Mouse (Mus musculus): ENCODE measurements around the gene AC140267.1. TPM values are rescaled to one million over a fixed set of nuclear protein-coding genes. Genes with fewer than 3 reads are reported as not detected.
A peak's percentile ranks its signal among the peaks of the same experiment; 100 is the strongest.

The AC140267.1 gene
- total RNA-seq, 2 experiments from 2014 or later, result not detected

DNA sequence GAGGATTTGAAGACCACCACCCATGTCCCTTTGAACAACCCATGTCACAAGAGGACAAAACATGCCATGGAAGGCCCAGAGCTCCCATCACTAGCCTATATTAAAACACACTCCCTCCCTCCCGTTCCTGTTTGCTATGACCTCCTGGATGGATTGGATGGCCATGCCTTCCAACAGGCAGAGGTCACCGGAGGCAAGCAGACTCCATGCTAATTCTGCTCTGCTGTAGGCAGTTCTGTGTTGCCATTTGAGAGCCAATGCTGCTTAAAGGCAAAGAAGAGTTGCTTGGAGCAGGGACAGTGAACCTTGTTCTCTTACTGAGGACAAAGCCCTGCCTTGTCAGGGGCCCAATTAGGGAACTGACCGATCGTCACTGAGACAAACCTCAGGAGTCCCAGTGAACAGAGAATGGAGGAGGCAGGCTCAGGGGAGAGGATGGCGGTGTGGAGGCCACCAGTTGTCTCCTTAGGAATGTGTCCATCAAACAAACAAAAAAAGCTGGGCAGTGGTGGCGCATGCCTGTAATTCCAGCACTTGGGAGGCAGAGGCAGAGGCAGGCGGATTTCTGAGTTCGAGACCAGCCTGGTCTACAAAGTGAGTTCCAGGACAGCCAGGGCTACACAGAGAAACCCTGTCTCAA lies 23.9 kb downstream of the AC140267.1 start:
- ATAC-seq (replicated peaks; ENCODE audit: low FRiP score, poor library complexity, severe bottlenecking), result no peak

DNA sequence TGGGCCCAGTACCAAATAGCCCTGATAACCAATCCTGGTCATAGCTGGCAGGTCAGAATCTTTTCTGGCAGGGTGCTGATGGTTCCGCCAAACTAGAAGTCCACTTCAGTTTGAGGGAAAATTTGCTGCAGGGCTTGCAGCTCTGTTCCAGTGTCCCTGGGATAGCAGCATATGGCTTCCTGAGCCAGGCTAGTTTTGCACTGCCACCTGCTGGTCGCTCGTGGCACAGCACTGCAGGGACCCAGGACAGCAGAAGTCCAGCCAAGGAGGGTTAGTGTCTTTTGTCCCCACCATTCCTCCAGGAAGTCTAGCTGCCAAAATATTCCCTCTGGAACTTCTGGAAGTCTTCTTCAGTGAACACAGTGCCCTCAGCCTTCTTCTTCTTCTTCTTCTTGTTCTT lies 25.0 kb downstream of the AC140267.1 start:
- 0 out of 2 replicates have a peak, but pooled peaks have one; percentile 40 for ATAC-seq (replicated peaks; ENCODE audit: low FRiP score, poor library complexity, severe bottlenecking)

DNA sequence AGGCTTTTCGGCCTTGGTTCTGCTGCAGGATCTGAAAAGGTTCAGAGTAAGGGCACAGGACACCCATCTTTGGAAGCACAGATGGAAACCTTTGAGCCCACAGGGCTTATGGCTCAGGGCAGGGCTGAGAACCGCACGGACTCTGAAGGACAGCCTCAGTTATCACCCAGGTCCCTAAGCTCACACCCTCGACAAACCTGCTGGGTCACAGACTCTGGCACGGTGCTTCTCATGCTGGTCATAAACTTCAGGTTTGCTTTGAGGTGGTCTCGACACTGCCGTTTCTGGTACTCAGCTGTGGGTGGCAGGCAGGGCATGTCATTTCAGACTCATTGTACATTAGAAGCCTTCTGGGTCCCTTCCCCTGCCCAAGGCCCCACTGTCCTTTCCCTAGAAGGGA lies 25.5 kb downstream of the AC140267.1 start:
- no peak for ATAC-seq (replicated peaks; ENCODE audit: low FRiP score, poor library complexity, severe bottlenecking)

DNA sequence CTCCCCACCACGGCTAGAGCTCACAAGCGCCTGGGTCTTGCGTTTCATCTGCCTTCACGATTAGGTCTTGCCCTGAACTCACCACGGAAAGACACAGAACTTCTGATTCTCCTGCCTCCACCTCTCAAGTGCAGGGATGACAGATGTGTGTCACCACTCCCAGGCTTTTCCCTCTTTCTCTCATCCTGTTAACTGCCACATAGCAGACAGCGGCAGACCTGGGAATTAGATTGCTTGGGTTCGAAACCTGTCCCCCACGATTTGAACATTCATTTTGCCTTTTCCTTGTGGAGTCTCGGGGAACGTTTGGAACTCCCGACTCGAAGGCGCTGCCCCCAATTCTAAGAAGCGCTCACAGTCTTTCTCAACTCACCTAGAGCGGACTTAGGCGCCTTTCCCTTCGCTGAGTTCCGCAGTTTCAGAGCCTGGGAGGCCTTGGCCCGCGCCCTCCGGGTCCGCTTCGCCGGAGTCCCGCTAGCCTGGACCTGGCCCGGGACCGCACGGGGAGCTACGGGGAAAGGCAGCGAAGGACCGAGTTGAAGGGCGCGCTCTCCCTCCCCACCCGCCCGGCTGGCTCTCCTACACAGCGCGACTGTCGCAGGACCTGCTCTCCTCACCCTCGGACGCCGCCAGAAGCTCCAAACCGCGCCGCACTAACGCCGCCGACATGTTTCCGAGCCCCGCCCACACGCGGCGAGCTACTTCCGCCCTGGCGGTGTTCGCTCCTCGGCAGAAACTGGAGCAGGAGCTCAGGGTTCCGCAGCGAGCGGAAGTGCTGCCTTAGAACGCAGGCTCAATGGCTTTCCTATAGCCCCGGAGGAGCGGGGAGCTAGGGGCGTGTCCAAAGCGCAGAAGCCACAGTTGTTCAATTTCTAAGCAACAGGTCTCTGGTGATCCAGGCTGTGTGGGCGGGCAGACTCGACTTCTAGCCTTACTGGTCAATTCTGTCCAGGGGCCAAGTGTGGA lies 28.3 kb downstream of the AC140267.1 start, which contains the start of gene Rps19bp1:
Rps19bp1 (minus strand) TSS at position 706 of the 966 bp plus-strand sequence.
- peak; percentile 95 for ATAC-seq (replicated peaks; ENCODE audit: low FRiP score, poor library complexity, severe bottlenecking)

DNA sequence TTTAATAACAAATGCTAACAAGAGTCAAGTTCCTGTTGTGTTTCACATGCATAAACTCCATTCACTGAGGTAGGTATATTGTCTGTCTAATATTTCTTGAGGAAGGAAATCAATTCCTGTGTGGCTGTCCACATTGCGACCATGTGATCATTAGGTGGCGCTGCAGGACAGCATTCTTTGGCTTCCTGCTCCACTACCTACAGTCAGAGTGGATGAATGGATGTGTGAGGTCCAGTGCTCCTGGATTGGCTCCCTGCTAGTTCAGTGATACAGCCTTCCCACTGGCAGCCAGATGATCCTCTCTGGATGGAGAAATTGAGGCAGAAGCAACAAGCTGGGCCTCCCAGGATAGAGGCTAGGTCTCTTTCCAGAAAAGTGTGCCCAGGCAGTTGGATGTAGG lies 30.6 kb downstream of the AC140267.1 start:
- no peak for ATAC-seq (replicated peaks; ENCODE audit: low FRiP score, poor library complexity, severe bottlenecking)

DNA sequence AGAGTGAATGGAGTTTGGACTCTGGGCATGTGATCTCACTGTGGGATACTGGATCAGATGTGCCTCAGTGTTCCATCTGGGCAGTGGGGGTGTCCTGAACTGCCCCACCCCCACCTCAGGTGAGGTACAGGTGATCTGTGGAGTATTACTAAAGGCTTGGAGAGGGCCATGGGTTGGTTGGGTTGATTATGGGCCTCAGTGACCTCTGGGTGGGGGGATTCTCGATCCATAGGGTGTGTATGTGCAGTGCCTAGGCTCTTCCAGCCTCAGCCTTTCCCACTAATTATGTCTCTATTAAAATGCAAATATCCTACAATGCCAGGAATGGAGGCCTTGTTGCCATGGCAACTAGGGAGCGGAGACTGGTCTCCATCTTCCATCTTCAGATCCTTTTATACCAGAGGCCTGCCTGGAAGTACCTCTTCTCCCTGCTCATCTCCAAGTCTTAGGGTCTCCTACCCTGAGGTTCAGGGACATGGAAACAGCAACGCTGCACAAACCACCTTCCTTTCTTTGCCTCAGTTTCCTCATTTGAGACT lies 36.3 kb downstream of the AC140267.1 start:
- no peak for ATAC-seq (replicated peaks; ENCODE audit: low FRiP score, poor library complexity, severe bottlenecking)

DNA sequence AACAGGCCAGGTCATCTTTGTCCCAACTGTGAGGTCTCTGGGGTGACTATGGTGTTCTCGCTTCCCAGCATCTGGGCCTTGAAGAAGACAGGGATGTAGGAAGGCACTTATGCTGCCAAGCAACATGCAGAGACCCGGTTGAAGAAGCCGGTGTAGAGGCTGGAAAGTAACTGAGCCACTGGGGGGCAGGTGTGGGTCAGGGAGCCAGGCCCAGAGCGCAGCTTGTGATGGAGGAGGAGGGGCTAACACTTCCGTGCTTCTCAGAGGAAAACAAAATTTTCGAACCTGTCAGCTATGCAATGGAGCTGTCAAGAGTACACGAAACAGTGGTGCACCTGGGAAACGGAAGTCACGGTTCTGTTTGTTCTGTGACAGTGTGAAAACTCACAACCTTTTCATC lies 41.5 kb downstream of the AC140267.1 start:
- no peak for ATAC-seq (replicated peaks; ENCODE audit: low FRiP score, poor library complexity, severe bottlenecking)

DNA sequence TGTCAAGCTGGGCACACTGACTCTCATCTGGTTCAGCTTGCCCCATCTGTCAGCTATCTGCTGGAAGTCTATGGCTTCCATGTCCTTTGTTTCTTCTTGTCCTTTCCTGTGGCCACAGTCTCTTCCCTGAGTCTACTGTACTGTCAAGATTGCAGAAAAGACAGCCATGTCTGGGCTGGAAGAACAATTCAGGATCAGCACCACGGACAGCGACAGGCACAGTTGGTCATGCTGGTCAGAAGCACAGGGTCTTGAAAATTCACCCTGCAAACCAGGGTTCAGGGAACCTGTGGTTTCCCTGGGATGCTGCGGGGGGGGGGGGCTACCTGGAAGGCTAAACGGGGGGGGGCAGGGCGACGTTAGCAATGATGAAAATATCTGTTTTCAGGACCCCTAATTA lies 42.0 kb downstream of the AC140267.1 start:
- ATAC-seq (replicated peaks; ENCODE audit: low FRiP score, poor library complexity, severe bottlenecking), result no peak

DNA sequence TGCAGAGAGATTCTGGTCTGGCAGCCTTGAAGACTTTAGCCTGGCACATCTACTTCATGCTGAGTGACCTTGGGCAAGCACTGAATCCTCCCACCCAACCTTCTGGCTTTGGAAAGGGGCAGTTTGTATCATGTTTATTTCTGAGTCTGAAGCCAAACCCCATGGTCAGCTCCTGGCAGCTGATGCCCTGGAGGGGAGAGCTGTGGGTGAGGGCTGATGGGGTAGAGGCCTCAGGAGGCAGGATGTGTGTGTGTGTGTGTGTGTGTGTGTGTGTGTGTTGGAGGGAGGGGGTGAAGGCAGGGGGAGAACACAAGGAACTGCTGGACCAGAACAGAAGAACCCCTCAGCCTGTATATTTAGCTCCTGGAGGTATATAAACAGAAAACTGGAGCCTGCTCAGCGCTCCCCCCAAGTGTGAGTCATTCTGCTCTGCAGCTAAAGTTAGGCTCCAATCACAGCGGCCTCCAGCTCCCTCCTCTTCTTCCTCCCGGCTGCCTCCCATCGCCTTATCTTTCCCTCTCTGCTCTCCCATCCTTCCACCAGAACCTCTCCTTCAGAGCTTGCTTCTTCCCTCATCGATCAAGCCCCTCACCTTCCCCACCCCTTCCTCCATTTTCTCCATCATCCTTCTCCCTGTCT lies 42.6 kb downstream of the AC140267.1 start:
- ATAC-seq (replicated peaks; ENCODE audit: low FRiP score, poor library complexity, severe bottlenecking), result no peak

DNA sequence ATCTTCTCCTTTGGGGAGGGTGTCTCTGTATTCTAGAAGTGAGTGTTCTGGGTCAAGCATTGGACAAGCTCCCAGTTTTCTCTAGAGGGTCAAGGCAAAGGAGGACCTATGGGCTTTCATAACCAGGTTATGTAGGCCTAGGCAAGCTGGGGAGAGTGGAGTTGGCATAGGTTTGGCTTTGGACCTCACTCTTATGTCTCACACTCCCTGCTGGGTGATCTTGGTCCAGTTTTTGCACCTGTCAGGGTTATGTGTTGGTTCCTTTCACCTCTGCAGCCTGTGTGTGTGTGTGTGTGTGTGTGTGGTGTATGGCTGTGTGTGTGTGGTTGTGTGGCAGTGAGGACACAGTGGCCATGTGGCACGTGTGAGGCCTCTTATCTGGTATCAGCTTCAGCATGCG lies 43.4 kb downstream of the AC140267.1 start:
- ATAC-seq (replicated peaks; ENCODE audit: low FRiP score, poor library complexity, severe bottlenecking), result no peak

DNA sequence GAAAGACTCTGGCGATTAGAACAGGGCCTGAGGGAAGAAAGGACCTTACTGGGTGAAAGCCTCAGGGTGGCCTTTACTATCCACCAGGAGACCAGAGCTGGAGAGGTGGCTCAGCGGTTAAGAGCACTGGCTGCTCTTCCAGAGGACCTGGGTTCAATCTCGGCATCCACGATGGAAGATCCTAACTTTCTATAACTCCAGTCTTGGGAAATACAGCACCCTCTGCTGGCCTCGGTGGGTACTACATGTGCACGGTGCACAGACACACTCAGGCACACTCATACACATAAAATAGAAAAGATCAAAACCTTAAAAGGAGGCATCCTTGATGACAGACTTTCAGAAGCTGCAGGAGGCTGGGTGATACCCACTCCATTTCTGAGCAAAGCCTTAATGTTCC lies 45.0 kb downstream of the AC140267.1 start:
- peak; percentile 69 for ATAC-seq (replicated peaks; ENCODE audit: low FRiP score, poor library complexity, severe bottlenecking)

Other genes with a start within 250 kb of the AC140267.1 start
- gene Pdgfb, start 220.9 kb upstream of the AC140267.1 start, total RNA-seq (2015; ENCODE audit: low replicate concordance), result not detected in 2 replicates
- gene Pdgfb, start 220.9 kb upstream of the AC140267.1 start, total RNA-seq (2017; ENCODE audit: low replicate concordance), result 0.42 and 0.94 TPM in 2 replicates
- gene Syngr1, start 144.5 kb upstream of the AC140267.1 start, total RNA-seq (2015; ENCODE audit: low replicate concordance), result 5.8 and 8.6 TPM in 2 replicates
- gene Syngr1, start 144.5 kb upstream of the AC140267.1 start, total RNA-seq (2017; ENCODE audit: low replicate concordance), result 6.0 and 7.1 TPM in 2 replicates
- gene Rpl3, start 144.0 kb upstream of the AC140267.1 start, total RNA-seq (2015; ENCODE audit: low replicate concordance), result 449 and 474 TPM in 2 replicates
- 532 and 676 TPM in 2 replicates for gene Rpl3, start 144.0 kb upstream of the AC140267.1 start, total RNA-seq (2017; ENCODE audit: low replicate concordance)
- 0.58 and 10.9 TPM in 2 replicates for gene Tab1, start 102.7 kb upstream of the AC140267.1 start, total RNA-seq (2015; ENCODE audit: low replicate concordance)
- gene Tab1, start 102.7 kb upstream of the AC140267.1 start, total RNA-seq (2017; ENCODE audit: low replicate concordance), result 6.5 and 13.5 TPM in 2 replicates
- not detected in 2 replicates for gene Mgat3, start 62.1 kb upstream of the AC140267.1 start, total RNA-seq (2015; ENCODE audit: low replicate concordance)
- not detected in 2 replicates for gene Mgat3, start 62.1 kb upstream of the AC140267.1 start, total RNA-seq (2017; ENCODE audit: low replicate concordance)
- 6.5 and 7.7 TPM in 2 replicates for gene Mief1, start 1.8 kb upstream of the AC140267.1 start, total RNA-seq (2015; ENCODE audit: low replicate concordance)
- 17.8 and 18.8 TPM in 2 replicates for gene Mief1, start 1.8 kb upstream of the AC140267.1 start, total RNA-seq (2017; ENCODE audit: low replicate concordance)
- 86.3 and 108 TPM in 2 replicates for gene Atf4, start 19.3 kb downstream of the AC140267.1 start, total RNA-seq (2015; ENCODE audit: low replicate concordance)
- gene Atf4, start 19.3 kb downstream of the AC140267.1 start, total RNA-seq (2017; ENCODE audit: low replicate concordance), result 148 and 150 TPM in 2 replicates
- 15.4 and 16.5 TPM in 2 replicates for gene Rps19bp1, start 28.5 kb downstream of the AC140267.1 start, total RNA-seq (2015; ENCODE audit: low replicate concordance)
- 5.0 and 10.1 TPM in 2 replicates for gene Rps19bp1, start 28.5 kb downstream of the AC140267.1 start, total RNA-seq (2017; ENCODE audit: low replicate concordance)
- not detected in 2 replicates for gene Cacna1i, start 51.4 kb downstream of the AC140267.1 start, total RNA-seq (2015; ENCODE audit: low replicate concordance)
- not detected in 2 replicates for gene Cacna1i, start 51.4 kb downstream of the AC140267.1 start, total RNA-seq (2017; ENCODE audit: low replicate concordance)

All from erythroblast, adult 5-6 weeks (primary cell).